Mouse (Mus musculus): ENCODE data around the gene Slc24a3.

Gene Slc24a3

GRCm38 (mm10) chr2:145370795-145371194 lies 203.2 kb downstream of the Slc24a3 start:
- DNase-seq: no peak

DNA sequence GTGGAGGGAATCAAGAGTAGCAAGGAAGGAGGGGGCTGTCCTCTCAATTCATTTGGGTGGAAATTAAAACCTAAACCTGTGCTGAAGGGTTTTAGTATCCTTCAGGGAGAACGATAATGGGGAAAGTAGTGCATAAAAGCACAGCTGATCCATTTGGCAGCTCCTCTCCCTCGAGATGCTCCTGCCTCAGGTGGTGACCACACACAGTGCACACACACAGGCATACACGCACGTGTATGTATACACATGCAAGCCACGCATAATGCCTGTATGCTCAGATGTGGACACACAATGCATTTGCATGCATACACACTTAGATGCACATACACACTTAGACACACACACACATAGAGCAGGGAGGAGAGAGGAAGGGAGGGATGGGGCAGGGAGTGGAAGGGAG lies 206.2 kb downstream of the Slc24a3 start:
- DNase-seq: no peak

DNA sequence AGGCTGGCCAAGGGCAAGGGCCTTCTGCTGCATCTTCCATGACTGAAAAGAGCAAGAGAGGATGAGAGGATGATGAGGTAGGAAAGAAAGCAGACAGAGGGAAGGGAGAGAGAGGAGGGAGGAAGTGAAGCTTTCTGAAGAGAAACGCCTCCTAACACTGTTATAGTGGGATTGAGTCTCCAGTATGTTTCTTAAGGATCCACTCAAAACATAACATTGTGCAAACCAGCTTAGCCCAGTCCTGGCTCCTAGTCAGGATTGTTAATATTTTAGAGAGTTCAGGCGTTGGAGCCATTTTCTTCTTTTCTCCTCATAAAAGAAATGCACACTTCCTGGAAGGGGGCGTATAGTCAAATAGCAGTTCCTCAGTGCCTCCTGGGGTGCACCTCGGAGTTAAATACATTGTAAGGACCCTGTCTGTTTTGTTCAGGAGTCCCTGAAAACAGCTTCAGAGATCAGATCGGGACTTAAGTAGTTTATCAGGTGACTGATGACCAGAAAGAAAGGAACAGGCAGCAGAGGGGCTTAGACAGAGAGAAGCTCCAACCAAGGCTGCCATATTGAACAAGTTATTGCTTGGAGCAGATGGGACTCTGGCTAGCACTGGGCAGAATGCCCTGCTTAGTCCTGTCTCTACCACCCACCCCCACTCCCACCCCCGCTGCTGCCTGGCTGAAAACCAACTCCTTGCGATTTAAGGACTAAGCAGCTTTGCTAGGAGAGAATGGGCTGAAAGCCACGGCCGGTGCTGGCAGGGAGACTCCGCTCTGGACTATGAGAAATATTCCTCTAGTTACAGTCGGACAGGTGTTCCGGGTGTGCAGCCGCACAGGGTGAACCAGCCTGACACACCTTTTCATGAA lies 215.6 kb downstream of the Slc24a3 start:
- DNase-seq: no peak

GRCm38 (mm10) chr2:145384221-145384620 lies 216.7 kb downstream of the Slc24a3 start:
- DNase-seq: no peak

GRCm38 (mm10) chr2:145385220-145385619 lies 217.7 kb downstream of the Slc24a3 start:
- DNase-seq: no peak

DNA sequence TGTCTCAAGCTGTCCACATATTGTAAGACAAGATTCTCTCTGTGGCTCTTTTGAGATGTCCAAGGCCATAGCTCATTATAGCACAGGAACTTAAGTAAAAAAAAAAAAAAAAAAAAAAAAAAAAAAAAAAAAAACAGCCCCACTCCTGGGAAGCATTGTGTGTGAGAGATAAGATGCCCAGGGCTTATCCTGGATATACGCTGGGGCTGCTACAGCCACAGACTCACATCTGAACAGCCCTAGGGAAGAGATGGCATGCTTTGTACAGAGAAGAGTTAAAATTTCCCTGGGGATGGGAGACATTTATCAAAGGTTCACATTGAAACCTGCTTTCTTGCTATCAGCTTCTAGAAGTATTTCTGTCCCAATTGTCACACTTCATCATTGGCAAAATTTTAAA lies 218.2 kb downstream of the Slc24a3 start:
- DNase-seq: no peak

- no peak for DNase-seq
Observed at GRCm38 (mm10) chr2:145395804-145396203, 228.2 kb downstream of the Slc24a3 start.

DNA sequence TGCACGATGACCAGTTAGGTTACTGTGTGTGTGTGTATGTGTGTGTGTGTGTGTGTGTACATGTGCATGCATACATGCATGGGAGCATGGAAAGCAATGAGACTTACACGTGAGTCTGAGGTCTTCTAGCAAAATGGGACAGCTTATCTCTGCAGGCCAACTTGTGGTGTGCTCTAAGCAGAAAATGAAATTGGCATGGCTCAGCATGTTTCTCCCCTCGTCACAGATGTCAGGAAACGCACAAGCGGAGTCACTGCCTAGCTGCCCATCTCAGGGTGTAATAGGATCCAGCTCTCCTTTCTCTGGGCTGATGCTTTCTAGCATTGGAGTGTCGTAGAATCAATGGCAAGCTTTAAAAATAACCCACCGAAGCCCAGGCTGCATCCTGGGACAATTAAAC lies 229.0 kb downstream of the Slc24a3 start:
- DNase-seq: no peak

- DNase-seq: no peak
Observed at GRCm38 (mm10) chr2:145397456-145398206, 230.1 kb downstream of the Slc24a3 start.

DNA sequence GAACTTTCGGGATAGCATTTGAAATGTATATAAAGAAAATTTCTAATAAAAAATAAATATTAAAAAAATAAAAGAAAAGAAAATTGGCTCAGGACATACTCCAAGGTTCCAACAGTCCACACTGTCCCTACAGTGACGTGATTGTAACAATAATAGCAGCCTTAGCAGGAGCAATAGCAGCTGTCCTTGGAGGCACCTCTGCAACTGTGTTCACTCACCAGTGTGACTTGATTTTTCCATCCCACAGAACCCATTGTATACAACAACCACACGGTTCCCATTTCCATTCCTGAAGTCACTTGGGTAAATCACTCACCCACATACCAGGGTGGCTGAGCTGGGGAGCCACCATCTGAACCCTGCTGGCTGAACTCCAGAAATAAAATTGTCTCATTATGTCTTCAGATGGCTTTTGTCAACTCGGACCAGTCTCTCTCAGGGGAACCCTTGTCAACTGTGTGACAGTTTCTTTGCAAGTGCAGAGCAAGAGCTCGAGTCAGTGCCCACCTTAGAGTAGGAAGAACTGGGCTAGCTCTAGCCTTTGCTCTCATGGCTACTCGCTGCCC lies 233.8 kb downstream of the Slc24a3 start:
- DNase-seq: no peak

- no peak for DNase-seq
Observed at GRCm38 (mm10) chr2:145401996-145402395, 234.4 kb downstream of the Slc24a3 start.

GRCm38 (mm10) chr2:145404818-145405531 lies 237.4 kb downstream of the Slc24a3 start:
- DNase-seq: no peak

DNA sequence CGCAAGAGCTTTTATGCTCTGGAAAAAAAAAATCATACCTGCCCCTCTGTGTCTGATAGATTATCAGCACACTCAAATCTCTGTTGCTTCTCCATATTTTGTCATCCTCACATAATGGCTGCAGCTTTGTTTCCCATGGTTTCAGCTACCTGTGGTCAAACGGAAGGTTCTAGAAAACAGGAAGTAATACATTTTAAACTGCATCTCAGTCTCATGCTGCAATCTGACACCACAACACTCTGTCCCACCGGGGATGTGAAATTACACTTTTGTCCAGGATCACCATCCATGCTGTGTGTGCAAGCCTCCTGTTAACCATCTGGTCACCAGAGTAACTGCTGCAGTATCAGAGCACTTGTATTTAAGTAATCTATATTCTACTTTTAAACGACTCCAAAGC lies 238.2 kb downstream of the Slc24a3 start:
- no peak for DNase-seq

DNA sequence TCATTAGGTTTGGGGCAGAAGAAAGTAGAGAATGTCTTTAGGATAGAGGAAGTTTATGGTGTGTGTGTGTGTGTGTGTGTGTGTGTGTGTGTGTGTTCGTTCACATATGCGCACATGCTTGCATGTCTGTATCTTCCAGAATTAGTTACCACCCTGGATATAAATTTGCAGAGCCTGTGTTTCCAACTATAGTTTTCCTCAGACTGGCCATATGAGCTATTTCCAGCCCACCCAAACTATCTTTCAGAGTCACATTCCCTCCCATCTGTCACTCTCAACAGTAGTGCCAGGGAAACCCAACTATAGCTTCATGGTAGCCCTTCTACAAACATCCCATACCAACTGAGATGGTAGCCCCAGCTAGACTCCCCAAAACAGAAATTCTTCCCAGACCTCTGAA lies 250.2 kb downstream of the Slc24a3 start:
- DNase-seq: no peak

DNA sequence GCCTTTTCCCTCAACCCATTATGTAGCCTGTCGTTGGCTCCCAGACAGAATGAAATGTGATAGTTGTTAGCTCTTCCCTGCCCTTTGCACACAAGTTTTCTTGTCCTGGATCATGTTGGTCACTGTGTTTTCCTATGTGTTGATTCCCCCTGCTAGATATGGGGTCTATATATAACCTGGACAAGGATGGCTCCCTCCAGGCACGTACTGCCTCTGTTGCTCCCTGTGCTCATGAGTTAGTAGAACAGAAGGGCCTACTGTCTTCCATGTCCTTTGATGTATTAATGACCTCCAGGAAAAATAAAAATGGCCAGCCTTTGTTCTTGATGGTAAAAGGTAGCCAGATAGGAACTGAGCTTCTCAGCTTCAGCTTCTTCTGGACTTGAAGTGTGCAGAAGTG lies 251.5 kb downstream of the Slc24a3 start:
- DNase-seq: no peak

DNA sequence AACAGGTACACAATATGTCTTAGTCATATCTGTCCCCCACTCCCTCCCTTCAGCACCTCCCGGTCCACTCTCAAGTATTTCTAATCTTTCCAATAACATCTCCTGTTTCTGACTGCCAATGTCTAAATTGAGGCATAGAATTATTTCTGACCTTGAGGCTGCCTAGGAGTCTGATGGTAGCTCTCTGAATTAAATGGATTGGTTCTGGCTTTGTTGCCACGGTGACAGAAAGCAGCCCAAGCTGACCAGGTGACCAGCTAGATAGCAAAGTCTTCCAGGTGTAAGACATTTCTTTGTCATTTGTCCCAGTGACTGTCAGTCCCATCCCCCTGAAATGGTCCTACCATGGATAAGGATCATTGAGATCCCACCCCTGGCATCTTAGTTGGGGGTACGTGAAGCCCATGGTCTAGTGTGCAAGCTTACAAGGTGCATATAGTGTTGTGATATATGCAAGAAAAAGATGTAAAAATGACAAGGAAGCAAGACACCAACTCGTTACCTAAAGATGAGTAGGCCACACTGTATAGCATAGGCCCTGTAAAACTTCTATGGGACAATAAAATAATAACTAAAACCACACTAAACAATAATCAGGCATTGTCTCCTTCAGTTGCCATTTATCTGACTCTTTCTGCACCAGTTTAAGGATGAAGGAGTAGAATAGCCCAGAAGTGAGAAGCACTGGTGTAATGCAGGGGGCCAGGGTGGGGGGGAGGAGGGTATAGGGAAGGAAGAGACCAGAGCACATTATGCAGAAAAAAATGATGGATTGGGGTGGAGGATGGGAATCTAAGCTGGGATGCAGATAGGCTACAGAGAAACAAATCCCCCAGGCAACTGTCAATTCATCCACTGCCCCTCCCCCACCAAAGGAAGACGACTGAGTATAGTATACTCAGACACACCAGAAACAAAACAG lies 253.7 kb downstream of the Slc24a3 start:
- DNase-seq: no peak

DNA sequence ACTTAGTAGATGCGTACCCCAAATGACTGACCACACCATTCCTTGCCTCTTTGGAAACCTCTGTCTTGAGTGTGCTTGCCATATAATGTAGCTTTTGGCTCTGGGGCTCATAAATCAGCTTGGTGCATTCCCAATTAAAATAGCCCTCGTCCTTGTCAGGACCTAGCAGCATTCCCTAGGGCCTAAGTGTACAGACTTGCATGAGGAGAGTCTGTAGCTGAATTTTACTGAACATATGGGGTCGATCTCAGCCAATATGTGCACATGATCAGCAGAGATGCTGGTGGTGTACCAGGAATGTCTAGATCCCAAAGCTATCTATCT lies 254.3 kb downstream of the Slc24a3 start:
- no peak for DNase-seq

DNA sequence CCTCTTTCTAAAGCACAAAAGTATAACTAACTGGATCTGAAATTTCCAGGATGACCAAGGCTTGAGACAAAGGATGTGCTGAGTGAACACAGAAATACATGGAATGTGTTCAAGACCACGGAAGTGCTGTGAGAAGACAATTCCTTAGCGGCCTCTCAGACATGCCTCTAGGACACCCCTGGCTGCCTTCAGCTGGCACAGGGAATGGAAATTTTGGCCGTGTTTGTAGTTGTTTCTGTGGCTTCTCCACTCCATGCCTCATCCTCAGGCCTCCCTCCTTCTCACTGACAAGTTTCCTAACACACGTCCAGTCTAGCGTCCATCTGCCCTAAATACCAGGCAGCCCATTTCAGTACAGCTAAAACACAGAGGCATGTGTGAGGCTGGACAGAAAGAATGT lies 262.4 kb downstream of the Slc24a3 start:
- DNase-seq: no peak

GRCm38 (mm10) chr2:145434068-145434467 lies 266.5 kb downstream of the Slc24a3 start:
- no peak for DNase-seq

- no peak for DNase-seq
Observed at GRCm38 (mm10) chr2:145438336-145438735, 270.8 kb downstream of the Slc24a3 start.

DNA sequence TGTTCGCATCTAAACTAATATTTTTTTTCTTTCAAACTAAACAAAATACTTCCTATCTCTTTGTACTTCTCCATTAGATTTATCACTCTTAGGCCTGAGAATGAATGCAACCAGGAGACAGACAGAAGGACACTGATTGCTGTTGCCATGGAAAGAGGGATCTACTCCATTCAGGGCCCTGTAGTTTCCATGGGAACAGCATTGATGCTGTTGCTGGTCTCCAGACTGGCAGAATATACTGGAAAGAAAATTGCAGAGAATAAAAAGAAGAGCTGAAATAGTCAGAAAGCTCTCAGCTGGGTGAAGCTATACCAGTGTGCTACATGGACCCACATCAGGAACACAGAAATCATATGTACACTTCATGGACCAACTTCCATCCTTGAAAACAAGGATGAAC lies 272.2 kb downstream of the Slc24a3 start:
- no peak for DNase-seq

DNA sequence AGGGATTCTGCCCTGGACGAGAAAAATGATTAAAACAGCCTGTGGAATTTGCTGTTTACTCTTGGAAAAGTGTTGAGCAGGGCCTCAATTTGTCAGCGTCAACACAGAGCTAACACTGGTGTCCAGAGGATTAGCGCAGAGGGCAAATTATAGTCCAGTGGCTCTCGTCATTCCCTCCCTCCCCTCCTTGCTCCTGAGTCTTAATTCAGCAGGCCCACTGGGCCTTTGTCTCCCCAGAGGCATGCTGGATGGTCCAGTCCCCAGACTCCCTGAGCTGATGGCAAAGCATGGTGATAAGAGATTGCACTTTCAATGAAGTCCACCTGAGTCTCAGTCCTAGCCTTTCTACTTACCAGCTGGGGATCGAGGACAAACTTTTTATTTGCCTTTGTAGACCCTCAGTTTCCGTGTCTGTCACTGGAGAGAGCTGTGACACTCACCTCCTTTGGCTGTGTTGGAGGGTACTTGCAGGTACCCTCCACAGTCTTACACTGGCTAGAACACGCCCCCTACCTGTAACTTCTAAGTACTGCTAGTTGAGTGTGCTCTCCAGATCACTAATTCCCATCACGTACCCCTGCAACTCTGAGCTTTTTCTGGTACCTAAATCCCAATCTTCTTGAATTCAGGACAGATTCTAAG lies 289.7 kb downstream of the Slc24a3 start:
- DNase-seq: no peak
